Mouse (Mus musculus): ENCODE results near the gene Pm20d1. TPM values are rescaled to one million over a fixed set of nuclear protein-coding genes. Genes with fewer than 3 reads are reported as not detected.
"Not testable (repeated sequence)": the region's sequence is repeated elsewhere in the genome, so short reads cannot be mapped to it uniquely, and the experiment has no call there.

The Pm20d1 gene
- total RNA-seq, 2 experiments from 2014 or later, result 0.75 to 1.8 TPM

DNA sequence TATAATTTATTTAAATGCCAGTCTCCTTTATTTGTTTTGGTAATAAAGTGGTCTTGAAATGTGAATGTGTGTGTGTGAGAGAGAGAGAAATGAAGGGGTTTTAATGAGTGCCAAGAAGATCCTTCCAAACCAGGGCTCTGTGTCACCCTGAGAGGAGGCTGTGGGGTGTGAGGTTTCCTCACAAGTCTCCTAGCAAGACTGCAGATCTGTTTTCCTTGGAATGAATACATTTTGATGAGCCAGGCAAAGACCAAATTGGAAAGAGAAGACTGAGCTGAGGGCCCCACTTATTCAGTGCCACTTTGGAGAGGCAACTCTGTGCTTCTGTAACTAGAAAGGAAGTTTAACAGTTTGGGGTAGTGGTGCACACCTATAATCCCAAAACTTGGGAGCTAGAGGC is 25.7 kb upstream of the Pm20d1 start:
- DNase-seq (ENCODE audit: low spot score in 2 of 2), result no peak

- no peak for DNase-seq (ENCODE audit: low spot score in 2 of 2)
These were observed 2.6 kb upstream of the Pm20d1 start for GRCm38 (mm10) chr1:131794591-131794990.

- DNase-seq (ENCODE audit: low spot score in 2 of 2), result no peak
These were observed 2.0 kb upstream of the Pm20d1 start for GRCm38 (mm10) chr1:131795171-131795570.

DNA sequence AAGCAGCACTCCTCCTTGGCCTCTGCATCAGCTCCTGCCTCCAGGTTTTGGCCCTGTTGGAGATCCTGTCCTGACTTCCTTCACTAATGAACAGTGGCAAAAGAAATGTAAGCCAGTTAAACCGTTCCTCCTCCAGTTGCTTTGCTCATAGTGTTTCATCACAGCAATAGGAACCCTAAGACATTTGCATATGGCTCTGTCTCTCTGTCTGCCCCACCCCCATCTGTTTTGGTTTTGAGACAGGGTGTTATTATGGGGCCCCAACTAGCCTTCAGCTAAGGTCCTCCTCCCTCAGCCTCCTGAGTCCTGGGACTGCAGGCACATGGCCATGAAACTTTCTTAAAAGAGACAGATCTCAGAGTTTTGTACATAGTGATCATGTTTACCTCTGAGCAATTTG is 2.8 kb downstream of the Pm20d1 start:
- no peak for DNase-seq (ENCODE audit: low spot score in 2 of 2)

DNA sequence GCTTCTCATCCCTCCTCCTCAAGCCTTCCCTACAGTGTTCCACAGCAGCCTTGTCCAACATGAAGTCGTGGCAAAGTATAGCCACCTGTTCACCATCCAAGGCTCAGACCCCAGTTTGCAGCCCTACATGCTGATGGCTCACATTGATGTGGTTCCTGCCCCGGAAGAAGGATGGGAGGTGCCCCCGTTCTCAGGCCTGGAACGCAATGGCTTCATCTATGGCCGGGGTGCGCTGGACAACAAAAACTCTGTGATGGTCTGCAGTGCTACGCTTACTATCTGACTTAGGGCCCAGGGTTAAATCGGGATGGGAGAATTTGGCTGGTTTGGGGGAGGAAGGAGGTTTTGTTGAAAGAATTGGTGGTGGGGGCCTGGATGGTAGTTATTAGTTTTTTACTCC is 3.9 kb downstream of the Pm20d1 start:
- no peak for DNase-seq (ENCODE audit: low spot score in 2 of 2)

DNA sequence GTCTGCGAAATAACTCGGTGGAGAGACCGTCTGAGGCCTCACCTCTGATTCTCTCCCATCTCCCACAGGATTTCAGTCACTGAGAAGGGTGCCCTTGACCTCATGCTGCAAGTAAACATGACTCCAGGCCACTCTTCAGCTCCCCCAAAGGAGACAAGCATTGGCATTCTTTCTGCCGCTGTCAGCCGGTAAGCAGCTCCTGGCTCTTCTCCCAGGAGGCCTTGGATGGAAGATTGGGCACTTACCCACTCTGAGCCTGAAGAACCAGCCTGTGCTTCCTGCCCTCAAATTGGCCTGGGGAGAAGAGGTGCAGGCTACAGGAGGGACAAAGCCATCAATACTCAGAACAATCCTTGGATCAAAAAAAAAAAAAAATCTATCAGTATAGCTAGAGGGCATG is 5.5 kb downstream of the Pm20d1 start:
- peak in 1 of 2 experiments; percentile 43 for DNase-seq (ENCODE audit: low spot score in 2 of 2)

GRCm38 (mm10) chr1:131804166-131804565 is 7.0 kb downstream of the Pm20d1 start:
- no peak for DNase-seq (ENCODE audit: low spot score in 2 of 2)

DNA sequence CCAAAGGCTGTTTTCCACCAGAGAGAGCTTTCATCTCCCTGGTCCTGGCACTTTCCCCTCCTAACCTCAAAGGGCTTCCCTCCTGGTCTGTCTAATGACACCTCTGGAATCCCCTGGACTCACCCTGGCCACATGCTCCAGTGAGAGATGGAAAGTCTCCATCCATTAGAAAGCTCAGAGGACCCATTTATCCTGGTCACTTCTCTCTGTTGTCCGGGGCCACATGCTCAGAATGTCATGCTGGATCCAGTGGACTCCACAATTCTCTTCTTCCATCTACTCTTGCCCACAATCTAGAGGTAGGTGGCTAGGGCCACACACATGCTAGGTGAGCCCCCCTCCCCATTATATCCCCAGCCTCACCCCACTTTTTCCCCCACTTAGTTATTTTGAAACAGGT is 11.8 kb downstream of the Pm20d1 start:
- DNase-seq (ENCODE audit: low spot score in 2 of 2), result no peak

DNA sequence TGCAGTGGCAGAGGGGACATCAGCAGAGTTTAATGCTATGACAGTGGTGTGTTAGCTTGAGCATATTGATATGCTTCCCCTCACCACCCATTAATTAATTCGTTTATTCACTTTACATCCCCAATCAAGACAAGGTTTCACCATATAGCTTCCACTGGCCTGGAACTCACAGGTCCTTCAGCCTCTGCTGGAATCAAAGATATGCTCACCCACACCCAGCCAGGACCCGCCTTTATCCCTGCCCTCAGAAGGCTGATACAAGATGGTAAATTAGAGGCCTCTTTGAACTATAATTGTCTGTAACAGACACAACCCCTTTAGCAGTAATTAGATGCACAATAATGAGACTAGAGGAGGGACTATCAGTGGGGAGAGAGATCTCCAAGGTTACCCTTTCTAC is 12.5 kb downstream of the Pm20d1 start:
- DNase-seq (ENCODE audit: low spot score in 2 of 2), result no peak

DNA sequence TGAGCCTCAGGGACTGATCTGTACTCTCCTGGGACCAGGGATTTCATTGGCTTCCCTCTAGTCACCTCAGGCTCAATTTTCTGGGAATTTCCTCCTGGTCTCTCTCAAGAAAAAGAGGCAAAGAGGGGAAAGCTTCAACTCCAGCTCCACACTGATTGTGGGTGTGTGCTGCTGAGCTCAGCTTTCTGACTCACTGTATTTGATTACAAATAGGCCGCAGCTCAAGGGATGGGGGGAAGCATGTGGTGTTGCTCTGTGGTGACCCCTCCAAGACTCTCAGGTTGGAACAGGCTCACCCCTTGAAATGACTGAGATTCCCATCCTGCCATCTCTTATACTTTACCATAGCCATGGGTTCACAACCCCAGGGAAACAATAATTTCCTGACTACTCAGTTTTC is 14.2 kb downstream of the Pm20d1 start:
- no peak for DNase-seq (ENCODE audit: low spot score in 2 of 2)

DNA sequence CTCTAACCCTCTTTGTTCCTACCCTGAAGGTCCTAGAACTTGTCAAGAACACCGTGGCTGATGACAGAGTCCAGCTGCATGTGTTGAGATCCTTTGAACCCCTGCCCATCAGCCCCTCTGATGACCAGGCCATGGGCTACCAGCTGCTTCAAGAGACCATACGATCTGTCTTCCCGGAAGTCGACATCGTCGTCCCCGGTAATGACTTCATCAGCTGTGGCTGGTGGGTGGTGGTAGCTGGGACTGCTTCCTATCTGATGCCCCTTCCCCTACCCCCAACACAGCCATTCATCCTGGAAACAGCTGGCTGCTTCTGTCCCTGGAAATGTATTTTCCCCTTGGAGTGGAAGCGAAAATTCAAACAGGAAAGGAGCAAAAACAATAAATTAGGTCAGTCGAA is 14.8 kb downstream of the Pm20d1 start:
- no peak for DNase-seq (ENCODE audit: low spot score in 2 of 2)

GRCm38 (mm10) chr1:131812631-131813295 is 15.6 kb downstream of the Pm20d1 start:
- no peak for DNase-seq (ENCODE audit: low spot score in 2 of 2)

- DNase-seq (ENCODE audit: low spot score in 2 of 2), result no peak
These were observed 16.6 kb downstream of the Pm20d1 start for GRCm38 (mm10) chr1:131813731-131814130.

- no peak for DNase-seq (ENCODE audit: low spot score in 2 of 2)
These were observed 17.0 kb downstream of the Pm20d1 start for GRCm38 (mm10) chr1:131814191-131814590.

DNA sequence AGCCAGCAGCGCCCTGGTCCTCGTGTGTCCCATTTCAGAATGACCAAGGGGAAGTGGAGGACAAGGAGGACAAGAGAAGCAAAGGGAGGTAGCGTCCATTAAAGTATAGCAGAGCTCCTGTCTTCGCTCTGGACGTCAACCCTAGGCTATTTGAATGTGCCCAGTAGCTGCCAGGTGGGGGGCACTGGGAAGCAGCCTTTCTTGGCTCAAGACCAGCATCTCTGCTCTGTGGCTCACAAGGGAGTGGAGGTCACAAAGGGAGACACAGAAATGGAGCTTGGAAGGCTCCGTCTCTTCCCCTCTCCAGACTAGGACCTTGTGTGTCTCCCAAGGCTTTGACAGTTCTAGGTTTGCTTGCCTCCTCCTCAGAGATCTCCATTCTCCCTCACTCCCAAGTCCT is 19.7 kb downstream of the Pm20d1 start:
- DNase-seq (ENCODE audit: low spot score in 2 of 2), result no peak

- not testable (repeated sequence) for DNase-seq (ENCODE audit: low spot score in 2 of 2)
These were observed 23.2 kb downstream of the Pm20d1 start for GRCm38 (mm10) chr1:131820353-131820752.

DNA sequence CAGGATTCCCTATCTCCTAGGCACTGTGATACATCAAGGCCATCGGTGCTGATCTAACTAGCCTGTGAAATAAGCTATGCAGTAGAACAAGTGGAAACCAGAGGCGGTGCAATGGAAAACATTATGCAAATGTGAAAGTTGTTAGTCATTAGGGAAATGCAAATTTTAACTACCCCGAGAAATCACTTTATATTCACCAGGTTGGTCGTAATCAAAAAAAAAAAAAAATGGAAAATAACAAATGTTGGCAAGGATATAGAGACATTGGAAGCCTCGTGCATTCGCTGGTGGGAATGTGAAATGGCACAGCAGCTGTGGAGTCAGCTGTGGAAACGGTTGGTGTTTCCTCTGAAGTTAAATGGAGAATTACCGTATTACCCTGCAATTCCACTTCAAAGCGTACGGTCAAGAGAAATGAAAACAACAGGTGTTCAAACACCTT is 23.7 kb downstream of the Pm20d1 start:
- no peak for DNase-seq (ENCODE audit: low spot score in 2 of 2)

- no peak for DNase-seq (ENCODE audit: low spot score in 2 of 2)
These were observed 25.1 kb downstream of the Pm20d1 start for GRCm38 (mm10) chr1:131822292-131822691.

GRCm38 (mm10) chr1:131822856-131823492 is 25.8 kb downstream of the Pm20d1 start:
- DNase-seq (ENCODE audit: low spot score in 2 of 2), result no peak

DNA sequence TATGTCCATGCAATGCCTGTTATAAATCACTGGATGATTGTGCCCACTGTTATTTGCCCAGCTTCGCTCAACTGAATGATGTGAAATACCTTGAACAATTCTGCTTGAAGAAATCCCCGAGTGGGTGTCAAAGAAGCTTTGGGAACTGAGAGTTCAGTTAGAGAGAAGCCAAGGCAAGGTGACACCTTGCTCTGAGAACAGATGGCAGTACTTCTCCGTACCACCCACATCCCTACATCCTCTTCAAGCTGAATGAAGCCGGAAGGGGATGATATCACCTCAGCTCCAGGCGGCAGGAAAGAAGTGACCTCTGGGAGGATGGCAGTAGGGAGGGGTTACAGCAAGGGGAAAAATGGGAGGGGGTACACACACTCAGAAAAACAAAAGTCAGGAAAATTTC is 26.4 kb downstream of the Pm20d1 start:
- no peak for DNase-seq (ENCODE audit: low spot score in 2 of 2)

- no peak for DNase-seq (ENCODE audit: low spot score in 2 of 2)
These were observed 27.5 kb downstream of the Pm20d1 start for GRCm38 (mm10) chr1:131824528-131825181.

GRCm38 (mm10) chr1:131827207-131827786 is 30.1 kb downstream of the Pm20d1 start, which contains the start of gene Slc41a1:
TSS of gene Slc41a1 (plus strand) at chr1:131827493.
- peak in 1 of 2 experiments; percentile 32 for DNase-seq (ENCODE audit: low spot score in 2 of 2)
